Mouse (Mus musculus) hindbrain, embryonic 13.5 days (tissue): ENCODE measurements around the gene Camta1. TPM values are rescaled to one million over a fixed set of nuclear protein-coding genes. Genes with fewer than 3 reads are reported as not detected.
A peak's percentile ranks its signal among the peaks of the same experiment; 100 is the strongest.

Source experiments
- ATAC-seq: fragments of 200-750 bp; cut with Nextera tagmentation; 2 replicates; pipeline ENCODE4 v1.8.0; 2017; ENCODE audit warnings: moderate TSS enrichment; ENCODE audit not compliant: low FRiP score
- H3K27ac ChIP-seq: fragments of 300-500 bp; sonication (generic); 2 replicates; pipeline ENCODE4 v1.5.1; 2015; ENCODE audit warnings: inconsistent platforms, mild to moderate bottlenecking, moderate library complexity
- H3K27me3 ChIP-seq: fragments of 300-500 bp; sonication (generic); 2 replicates; pipeline ENCODE4 v1.6.1; 2015; ENCODE audit warnings: mild to moderate bottlenecking, inconsistent platforms
- H3K36me3 ChIP-seq: fragments of 300-500 bp; sonication (generic); 2 replicates; pipeline ENCODE4 v1.6.1; 2015; ENCODE audit warnings: mild to moderate bottlenecking, inconsistent platforms
- H3K4me1 ChIP-seq: fragments of 300-500 bp; sonication (generic); replicated peaks from 2 replicates; pipeline ENCODE4 v1.6.1; 2015; ENCODE audit warnings: inconsistent platforms
- H3K4me2 ChIP-seq: fragments of 300-500 bp; sonication (generic); 2 replicates; pipeline ENCODE4 v1.6.1; 2015; ENCODE audit warnings: inconsistent platforms, mild to moderate bottlenecking, moderate library complexity
- H3K4me3 ChIP-seq: fragments of 300-500 bp; sonication (generic); 2 replicates; pipeline ENCODE4 v1.5.1; 2015; ENCODE audit warnings: mild to moderate bottlenecking, inconsistent platforms
- H3K9ac ChIP-seq: fragments of 300-500 bp; sonication (generic); 2 replicates; pipeline ENCODE4 v1.6.1; 2015; ENCODE audit warnings: mild to moderate bottlenecking, inconsistent platforms
- H3K9me3 ChIP-seq: fragments of 300-500 bp; sonication (generic); 2 replicates; pipeline ENCODE4 v1.6.1; 2016; ENCODE audit warnings: inconsistent platforms
- WGBS: fragments of 180-500 bp; shearing (Covaris S2); methylation state at CpG from one replicate; pipeline ENCODE4 v1.1.7; 2015; 5-methylcytosine and 5-hydroxymethylcytosine counted together
- polyA plus RNA-seq: library from polyadenylated mRNA; unstranded; fragments of >200 nt; fragmentation: Nextera tagmentation; extraction: Ambion mirVana; gene quantifications from 2 replicates; pipeline ENCODE4 v1.2.1, GENCODE M21; 2015

Gene Camta1
- polyA plus RNA-seq, 1 experiment from 2014 or later, result 159 TPM

DNA sequence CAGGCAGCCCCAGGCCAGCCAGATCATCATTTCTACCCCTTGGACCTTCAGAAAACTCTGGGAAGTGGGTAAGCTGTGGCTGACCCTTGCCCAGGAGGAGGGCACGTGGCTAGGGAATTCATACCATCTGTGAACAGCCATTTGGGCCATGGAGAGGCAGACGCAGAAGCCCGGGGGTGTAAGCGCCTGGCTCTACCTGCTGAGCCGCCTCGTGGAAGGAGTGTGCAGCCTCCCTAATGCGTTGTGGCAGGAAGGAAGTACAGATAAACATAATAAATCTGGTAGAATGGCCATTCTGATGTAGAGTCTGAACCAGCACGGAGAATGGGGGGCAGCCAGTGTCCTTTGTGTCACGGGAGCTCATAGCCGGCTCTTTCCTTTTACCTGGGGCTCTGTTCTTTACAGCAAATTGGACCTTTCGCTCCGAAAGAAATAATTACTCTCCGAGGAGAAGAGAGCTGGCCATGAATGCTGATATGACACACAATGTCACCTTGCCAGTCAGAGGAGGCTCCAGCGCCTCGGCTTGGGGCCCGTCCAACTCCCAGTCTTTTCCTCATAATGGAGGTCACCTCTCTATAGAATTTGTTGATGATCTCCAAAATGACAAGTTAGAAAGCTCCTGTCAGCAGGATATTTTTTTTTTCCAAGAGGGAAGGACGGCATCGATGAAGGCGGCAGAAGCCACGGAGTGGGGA is 500.6 kb downstream of the Camta1 start:
- Histone ChIP-seq H3K4me1 (peaks cover 42% of the 10 kb centered on the region), H3K4me2 (no peak overlapping the region), H3K4me3 (no peak overlapping the region), H3K27ac (peak overlapping the region; percentile 79), H3K9ac (no peak overlapping the region), H3K9me3 (no peaks in the 10 kb centered on the region), H3K27me3 (0 out of 2 replicates have a peak, but pooled peaks cover 7% of the 10 kb centered on the region), H3K36me3 (no peaks in the 10 kb centered on the region)
- 47% methylated on average over 20 of the region's 20 CpGs for WGBS
- ATAC-seq, result no peak

- H3K9ac ChIP-seq, result peak overlapping the region; percentile 51
- H3K27me3 ChIP-seq, result peaks cover 12% of the 10 kb centered on the region; the same call in 1 of the 2 replicates
- peak overlapping the region; percentile 23; the same call in 1 of the 2 replicates for H3K4me2 ChIP-seq
- no peak overlapping the region for H3K4me3 ChIP-seq
- H3K27ac ChIP-seq, result peak overlapping the region; percentile 91
- peaks cover 44% of the 10 kb centered on the region for H3K4me1 ChIP-seq
- ATAC-seq, result peak; percentile 57; the same call in 1 of the 2 replicates
- 26% methylated on average over 12 of the region's 12 CpGs for WGBS
- no peaks in the 10 kb centered on the region for H3K9me3 ChIP-seq
- no peaks in the 10 kb centered on the region for H3K36me3 ChIP-seq
Measured at GRCm38 (mm10) chr4:151355505-151355904, 506.2 kb downstream of the Camta1 start.

DNA sequence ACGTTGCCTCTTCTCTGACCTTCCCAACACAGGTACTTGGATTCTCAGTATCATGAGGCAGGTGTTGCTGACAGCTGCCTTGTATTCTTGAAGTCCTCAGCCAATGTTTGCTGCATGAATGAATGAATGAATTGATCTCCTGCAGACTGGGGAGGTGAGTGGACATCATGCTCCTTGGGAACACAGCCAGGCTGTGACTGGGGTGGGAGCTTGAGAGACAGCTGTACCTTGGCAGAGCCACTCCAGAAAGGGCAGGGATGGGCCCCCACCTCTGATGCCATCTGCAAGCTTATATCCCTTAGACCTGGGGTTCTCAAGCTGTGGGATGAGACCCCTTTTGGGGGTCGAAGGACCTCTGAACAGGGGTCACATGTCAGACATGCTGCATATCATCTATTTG is 508.9 kb downstream of the Camta1 start:
- Histone ChIP-seq H3K9ac (no peak overlapping the region), H3K4me1 (peaks cover 37% of the 10 kb centered on the region), H3K27me3 (peaks cover 12% of the 10 kb centered on the region; the same call in 1 of the 2 replicates), H3K4me3 (no peak overlapping the region), H3K4me2 (no peak overlapping the region), H3K36me3 (no peaks in the 10 kb centered on the region), H3K27ac (no peak overlapping the region), H3K9me3 (no peaks in the 10 kb centered on the region)
- ATAC-seq, result no peak
- WGBS, result 84% methylated on average over 2 of the region's 2 CpGs

DNA sequence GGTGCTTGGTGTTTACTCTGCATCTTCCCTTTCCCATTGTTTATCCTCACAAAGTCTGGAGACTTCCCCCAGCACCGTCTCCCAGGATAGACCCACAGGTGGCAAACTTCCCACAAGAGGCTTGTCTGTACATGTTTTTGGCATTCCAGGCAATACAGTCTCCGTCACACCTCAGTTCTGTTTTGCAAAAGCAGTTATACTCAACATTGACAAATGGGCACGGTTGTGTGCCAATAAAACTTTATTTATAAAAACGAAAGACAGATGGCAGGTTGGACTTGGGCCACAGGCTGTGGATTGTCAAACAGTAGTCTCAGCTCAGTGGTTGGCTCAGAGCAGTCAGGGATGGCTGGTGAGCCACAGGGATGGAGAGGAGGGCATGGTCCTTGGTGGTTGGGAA is 509.4 kb downstream of the Camta1 start:
- Histone ChIP-seq H3K27ac (no peak overlapping the region), H3K27me3 (peaks cover 11% of the 10 kb centered on the region; the same call in 1 of the 2 replicates)
- ATAC-seq, result no peak

GRCm38 (mm10) chr4:151351757-151352156 is 509.9 kb downstream of the Camta1 start:
- no peak for ATAC-seq
- H3K36me3 ChIP-seq, result no peaks in the 10 kb centered on the region
- peaks cover 40% of the 10 kb centered on the region for H3K4me1 ChIP-seq
- H3K4me2 ChIP-seq, result no peak overlapping the region
- H3K9me3 ChIP-seq, result no peaks in the 10 kb centered on the region
- H3K27ac ChIP-seq, result peak overlapping the region; percentile 44; the same call in 1 of the 2 replicates
- 59% methylated on average over 12 of the region's 12 CpGs for WGBS
- H3K4me3 ChIP-seq, result no peak overlapping the region
- H3K27me3 ChIP-seq, result peaks cover 6% of the 10 kb centered on the region; the same call in 1 of the 2 replicates
- H3K9ac ChIP-seq, result no peak overlapping the region

More for the DNA sequence above, 509.4 kb downstream of the Camta1 start:
- 73% methylated on average over 4 of the region's 4 CpGs for WGBS
- no peak overlapping the region for H3K4me2 ChIP-seq
- peaks cover 38% of the 10 kb centered on the region for H3K4me1 ChIP-seq
- H3K9me3 ChIP-seq, result no peaks in the 10 kb centered on the region
- no peak overlapping the region for H3K9ac ChIP-seq
- H3K4me3 ChIP-seq, result no peak overlapping the region
- H3K36me3 ChIP-seq, result no peaks in the 10 kb centered on the region

DNA sequence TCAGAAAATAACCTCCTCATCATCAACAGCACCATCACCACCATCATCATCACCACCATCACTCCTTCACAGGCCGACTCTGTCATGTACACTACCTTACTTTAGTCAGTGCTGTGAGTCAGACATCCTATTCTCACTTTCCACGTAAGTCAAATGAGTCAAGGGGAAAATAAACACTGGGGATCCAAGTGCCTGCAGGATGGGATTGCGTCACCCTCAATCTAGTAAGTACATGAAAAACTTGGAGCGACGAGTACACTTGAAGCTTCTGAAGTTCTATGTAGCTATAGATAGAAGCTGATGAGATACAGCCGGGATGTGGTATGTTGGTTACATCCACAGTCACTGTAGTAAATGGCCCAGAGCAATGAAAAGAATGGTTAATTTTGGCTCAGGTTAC is 514.1 kb downstream of the Camta1 start:
- no peak overlapping the region for H3K9ac ChIP-seq
- H3K4me2 ChIP-seq, result no peak overlapping the region
- no peaks in the 10 kb centered on the region for H3K36me3 ChIP-seq
- WGBS, result 95% methylated on average over 6 of the region's 6 CpGs
- H3K4me3 ChIP-seq, result no peak overlapping the region
- H3K27ac ChIP-seq, result no peak overlapping the region
- peaks cover 19% of the 10 kb centered on the region for H3K4me1 ChIP-seq
- H3K27me3 ChIP-seq, result no peaks in the 10 kb centered on the region; the same call in 1 of the 2 replicates
- no peak for ATAC-seq
- no peaks in the 10 kb centered on the region for H3K9me3 ChIP-seq

DNA sequence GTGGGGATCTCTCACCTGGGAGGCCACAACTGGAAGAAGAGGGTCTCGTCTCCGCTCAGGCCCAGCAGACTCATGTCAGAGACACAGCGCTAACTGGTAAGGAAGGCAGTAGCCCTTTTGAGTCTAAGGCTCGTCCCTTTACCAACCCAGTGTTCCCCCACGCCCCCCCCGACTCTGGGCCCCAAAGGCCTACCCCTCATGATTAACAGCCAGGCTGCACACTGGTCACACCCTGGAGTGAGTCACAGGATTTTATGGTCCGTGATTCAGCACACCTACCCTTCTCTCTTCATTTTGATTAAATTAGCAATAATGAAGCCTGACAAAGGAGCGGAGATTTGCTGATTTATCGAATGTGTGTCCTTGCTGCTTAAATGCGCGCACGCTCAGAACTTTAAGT is 515.0 kb downstream of the Camta1 start:
- 64% methylated on average over 12 of the region's 12 CpGs for WGBS
- Histone ChIP-seq H3K4me3 (no peak overlapping the region), H3K9me3 (no peaks in the 10 kb centered on the region), H3K36me3 (no peaks in the 10 kb centered on the region), H3K27ac (peak overlapping the region; percentile 74), H3K4me1 (peaks cover 15% of the 10 kb centered on the region), H3K4me2 (no peak overlapping the region), H3K9ac (no peak overlapping the region), H3K27me3 (no peaks in the 10 kb centered on the region)
- no peak for ATAC-seq

DNA sequence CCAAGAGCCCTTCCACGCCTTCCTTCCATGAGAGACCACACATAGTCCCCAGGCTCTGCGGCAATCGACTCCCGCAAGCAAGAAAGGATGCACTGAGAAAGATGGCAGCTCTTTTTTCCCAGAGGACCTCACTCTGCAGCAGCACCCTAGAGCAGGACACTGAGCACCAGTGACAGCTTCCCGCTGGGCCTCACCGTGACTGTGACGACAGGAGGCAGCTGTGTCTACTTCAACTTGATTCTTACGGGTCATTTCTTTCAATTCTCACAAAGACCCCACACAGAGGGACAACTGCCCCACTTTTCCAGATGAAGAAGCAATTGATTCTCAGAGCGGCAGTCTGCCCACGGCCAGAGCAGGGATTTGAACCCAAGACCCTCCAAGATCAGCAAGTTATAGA is 516.9 kb downstream of the Camta1 start:
- Histone ChIP-seq H3K4me1 (peaks cover 17% of the 10 kb centered on the region), H3K27me3 (no peaks in the 10 kb centered on the region), H3K9ac (no peak overlapping the region), H3K27ac (no peak overlapping the region), H3K36me3 (no peaks in the 10 kb centered on the region), H3K4me3 (no peak overlapping the region), H3K9me3 (no peaks in the 10 kb centered on the region), H3K4me2 (no peak overlapping the region)
- 43% methylated on average over 10 of the region's 10 CpGs for WGBS
- ATAC-seq, result no peak

GRCm38 (mm10) chr4:151339421-151339820 is 522.3 kb downstream of the Camta1 start:
- WGBS, result 84% methylated on average over 7 of the region's 7 CpGs
- Histone ChIP-seq H3K27ac (no peak overlapping the region), H3K4me2 (no peak overlapping the region)

GRCm38 (mm10) chr4:151338931-151339330 is 522.7 kb downstream of the Camta1 start:
- Histone ChIP-seq H3K27ac (no peak overlapping the region), H3K36me3 (no peaks in the 10 kb centered on the region), H3K4me2 (no peak overlapping the region), H3K4me1 (peaks cover 25% of the 10 kb centered on the region), H3K4me3 (no peak overlapping the region), H3K9me3 (no peaks in the 10 kb centered on the region), H3K27me3 (0 out of 2 replicates have a peak, but pooled peaks cover 9% of the 10 kb centered on the region), H3K9ac (no peak overlapping the region)
- 81% methylated on average over 7 of the region's 7 CpGs for WGBS
- ATAC-seq, result no peak

More at GRCm38 (mm10) chr4:151339421-151339820, 522.3 kb downstream of the Camta1 start:
- 0 out of 2 replicates have a peak, but pooled peaks cover 9% of the 10 kb centered on the region for H3K27me3 ChIP-seq
- ATAC-seq, result no peak
- H3K9me3 ChIP-seq, result no peaks in the 10 kb centered on the region
- H3K36me3 ChIP-seq, result no peaks in the 10 kb centered on the region
- H3K4me3 ChIP-seq, result no peak overlapping the region
- H3K4me1 ChIP-seq, result peaks cover 25% of the 10 kb centered on the region
- no peak overlapping the region for H3K9ac ChIP-seq

DNA sequence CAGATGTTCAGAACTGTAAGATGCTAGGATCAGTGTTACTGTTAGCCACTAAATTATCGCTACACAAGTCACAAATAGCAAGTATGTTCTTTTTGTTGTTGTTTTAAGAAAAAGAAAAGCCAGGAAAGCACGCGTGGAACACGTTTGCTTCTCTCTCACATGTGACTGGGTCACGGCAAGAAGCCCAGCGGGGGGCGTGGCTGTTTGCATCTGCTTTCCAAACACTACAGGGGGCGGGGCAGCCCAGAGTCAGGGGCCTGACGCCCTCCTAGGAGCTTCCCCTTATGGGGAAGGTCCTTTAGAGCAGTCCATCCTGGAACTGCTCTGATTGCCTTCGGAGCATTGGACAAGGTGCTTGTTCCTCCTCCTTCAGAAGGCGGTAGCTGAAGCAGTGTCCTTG is 524.1 kb downstream of the Camta1 start:
- WGBS, result 28% methylated on average over 11 of the region's 11 CpGs
- Histone ChIP-seq H3K27me3 (0 out of 2 replicates have a peak, but pooled peaks cover 9% of the 10 kb centered on the region), H3K36me3 (no peaks in the 10 kb centered on the region), H3K9me3 (no peaks in the 10 kb centered on the region), H3K27ac (no peak overlapping the region), H3K4me1 (peaks cover 29% of the 10 kb centered on the region), H3K4me3 (no peak overlapping the region), H3K9ac (no peak overlapping the region), H3K4me2 (no peak overlapping the region)
- no peak for ATAC-seq

- ATAC-seq, result no peak
- 78% methylated on average over 13 of the region's 13 CpGs for WGBS
Measured at GRCm38 (mm10) chr4:151336413-151336812, 525.3 kb downstream of the Camta1 start.

More at GRCm38 (mm10) chr4:151336413-151336812, 525.3 kb downstream of the Camta1 start:
- Histone ChIP-seq H3K27ac (no peak overlapping the region), H3K4me2 (no peak overlapping the region), H3K4me3 (no peak overlapping the region), H3K27me3 (0 out of 2 replicates have a peak, but pooled peaks cover 9% of the 10 kb centered on the region), H3K9me3 (no peaks in the 10 kb centered on the region), H3K36me3 (no peaks in the 10 kb centered on the region), H3K9ac (no peak overlapping the region), H3K4me1 (peaks cover 36% of the 10 kb centered on the region)
